Mouse (Mus musculus): ENCODE data around the gene Atxn2l.

- TF ChIP-seq CTCF (IDR thresholded peaks at IDR 0.05; ENCODE audit: low read depth) (no peak), EP300 (optimal IDR thresholded peaks at IDR 0.05) (no peak)
Measured at GRCm38 (mm10) chr7:126471853-126472252, 31.4 kb downstream of the Atxn2l start.
